Mouse (Mus musculus) heart, adult 2 months (tissue): ENCODE data around the gene Lrrfip2.

Experiments
- CTCF ChIP-seq: fragments of 200-600 bp; IDR thresholded peaks from 2 replicates; pipeline ENCODE4 v1.8.1; 2022; ENCODE audit warnings: antibody characterized with exemption, mild to moderate bottlenecking, moderate library complexity
- EP300 ChIP-seq: fragments of 200-500 bp; IDR thresholded peaks from 2 replicates; pipeline ENCODE4 v1.6.1; 2011; ENCODE audit warnings: low read depth, low read length, control low read depth; ENCODE audit not compliant: insufficient read depth
- POLR2A ChIP-seq: fragments of 200-500 bp; IDR thresholded peaks from 2 replicates; pipeline ENCODE4 v1.6.1; 2011; ENCODE audit warnings: mild to moderate bottlenecking, low read depth, low read length, control low read depth; ENCODE audit not compliant: insufficient read depth

- no peak for TF ChIP-seq CTCF
- no peak for TF ChIP-seq EP300
- TF ChIP-seq POLR2A = no peak
Observed at GRCm38 (mm10) chr9:111200208-111200607, 82.8 kb downstream of the Lrrfip2 start.
